Mouse (Mus musculus) neural tube, embryonic 10.5 days (tissue): ENCODE results near the gene Olfr26.
"Not testable (repeated sequence)": the region's sequence is repeated elsewhere in the genome, so short reads cannot be mapped to it uniquely, and the experiment has no call there.

ENCODE experiments used
- DNase-seq: peaks from one replicate; pipeline ENCODE4 v3.0.0-alpha.2; 2017; ENCODE audit warnings: low spot score; ENCODE audit errors: extremely low spot score

Gene Olfr26

DNA sequence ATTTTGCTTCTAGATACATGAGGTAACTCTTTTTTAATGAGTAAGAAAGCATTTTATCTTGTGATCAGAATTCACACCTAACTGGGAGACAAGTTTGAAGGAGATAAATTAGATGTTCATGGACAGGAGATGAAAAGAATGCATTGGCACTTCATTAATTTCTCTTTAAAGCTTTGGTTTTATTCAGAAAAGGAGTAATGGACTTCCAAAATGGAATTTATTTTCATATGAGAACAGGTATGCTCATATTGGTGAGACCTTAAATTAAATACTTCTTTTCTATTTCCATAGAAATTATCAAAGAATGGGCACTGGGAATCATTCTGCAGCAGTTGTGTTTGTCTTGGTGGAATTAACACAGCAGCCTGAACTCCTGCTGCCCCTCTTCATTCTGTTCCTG is at the start of gene Olfr26:
TSS of gene Olfr26 (plus strand) at position 301 of the 400 bp plus-strand sequence.
- DNase-seq = no peak

DNA sequence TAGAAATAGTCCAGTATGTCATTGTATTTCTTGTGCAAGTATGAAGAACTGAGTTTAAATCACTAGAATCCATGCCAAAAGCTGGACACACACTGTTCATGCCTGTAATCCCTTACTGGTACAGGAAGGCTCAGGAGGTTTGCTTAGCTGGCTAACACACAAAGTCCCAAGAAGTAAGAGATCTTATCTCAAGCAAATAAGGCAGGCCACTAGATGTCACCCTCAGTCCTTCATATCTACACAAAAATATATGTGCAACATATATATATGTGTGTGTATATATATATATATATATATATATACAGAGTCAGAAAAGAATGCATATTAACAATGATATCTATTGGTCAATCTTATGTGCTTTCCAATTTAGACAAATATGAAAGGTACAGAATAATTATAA is 49.2 kb upstream of the Olfr26 start:
- no peak for DNase-seq

DNA sequence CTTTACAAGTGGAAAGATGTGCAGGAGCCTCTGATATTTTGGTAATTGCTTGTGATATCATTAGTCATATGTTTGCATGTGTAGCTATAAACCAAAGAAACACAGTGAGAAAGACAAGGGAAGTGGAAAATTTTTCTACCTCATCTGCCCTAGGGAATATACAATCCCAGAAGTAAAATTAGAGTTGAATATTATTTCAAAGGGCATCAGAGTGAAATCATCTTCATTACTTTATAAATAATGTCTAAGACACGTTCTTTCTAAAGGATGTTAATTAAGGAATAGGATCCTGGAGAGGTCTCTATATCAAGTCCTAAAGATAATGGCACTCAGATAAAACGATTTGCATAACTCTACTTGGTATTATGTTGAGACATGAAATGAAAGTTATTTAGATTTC is 40.5 kb upstream of the Olfr26 start, which contains the start of gene Olfr922:
TSS of gene Olfr922 (plus strand) at position 301 of the 400 bp plus-strand sequence.
- DNase-seq = no peak

DNA sequence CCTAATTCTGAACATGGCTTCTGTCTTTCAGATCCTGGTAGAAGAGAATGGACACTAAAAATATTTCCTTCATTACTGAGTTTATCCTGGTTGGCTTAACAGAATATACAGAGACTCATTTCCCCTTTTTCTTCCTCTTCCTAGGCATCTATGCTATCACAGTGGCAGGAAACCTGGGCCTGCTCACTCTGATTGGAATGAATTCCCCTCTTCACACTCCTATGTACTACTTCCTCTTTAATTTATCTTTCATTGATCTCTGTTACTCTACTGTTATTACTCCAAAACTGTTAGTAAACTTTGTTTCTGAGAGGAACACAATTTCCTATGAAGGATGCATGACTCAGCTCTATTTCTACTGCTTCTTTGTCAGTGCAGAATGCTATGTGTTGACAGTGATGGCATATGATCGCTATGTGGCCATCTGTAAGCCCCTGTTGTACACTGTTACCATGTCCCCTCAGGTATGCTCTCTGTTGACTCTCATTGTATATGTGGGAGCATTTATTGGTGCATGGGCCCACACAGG is 39.3 kb upstream of the Olfr26 start:
- DNase-seq = no peak

DNA sequence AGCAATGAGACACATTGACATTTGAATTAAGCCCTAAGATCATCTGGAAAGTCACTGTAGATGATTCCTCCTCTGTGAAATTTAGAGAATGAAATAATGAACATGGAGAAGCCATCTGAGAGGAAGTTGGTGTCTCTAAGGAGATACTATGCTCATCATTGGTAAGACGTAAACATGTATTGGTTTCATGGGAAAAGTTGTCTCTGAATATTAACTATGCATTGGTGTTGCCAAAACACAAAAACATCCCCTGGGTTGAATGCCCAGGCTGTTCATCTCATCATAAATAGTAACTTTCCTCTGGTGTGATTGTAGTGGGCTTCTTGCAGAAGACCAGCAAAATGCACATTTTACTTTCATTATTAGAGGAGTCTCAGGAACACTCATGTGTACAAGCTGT is 28.6 kb upstream of the Olfr26 start, which contains the start of gene Olfr923:
TSS of gene Olfr923 (plus strand) at position 301 of the 400 bp plus-strand sequence.
- no peak for DNase-seq

- DNase-seq = no peak
Observed at GRCm38 (mm10) chr9:38833027-38833426, 21.8 kb upstream of the Olfr26 start.

- no peak for DNase-seq
Observed at GRCm38 (mm10) chr9:38844149-38844548, 10.7 kb upstream of the Olfr26 start, which contains the start of gene Olfr924. Gene Olfr924 (plus strand): TSS chr9:38844449.

DNA sequence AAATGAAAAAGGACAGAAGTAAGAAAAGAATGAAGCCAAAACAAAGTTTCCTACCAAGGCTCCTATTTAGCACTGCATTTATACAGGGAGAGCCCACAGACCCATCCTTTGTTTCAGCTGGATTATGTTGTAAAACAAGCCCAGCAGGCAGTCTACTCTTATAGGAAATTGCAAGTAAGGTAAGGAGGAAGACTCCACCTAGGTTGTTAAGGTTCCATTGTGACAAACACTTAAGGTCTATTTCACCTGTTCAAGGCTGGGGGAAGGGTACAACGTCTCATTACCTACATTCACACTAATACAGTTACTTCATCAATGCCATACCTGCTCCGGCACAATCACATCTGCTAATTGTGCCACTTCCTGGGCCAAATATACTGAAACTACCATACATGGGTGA is 20.0 kb downstream of the Olfr26 start:
- DNase-seq = not testable (repeated sequence)

DNA sequence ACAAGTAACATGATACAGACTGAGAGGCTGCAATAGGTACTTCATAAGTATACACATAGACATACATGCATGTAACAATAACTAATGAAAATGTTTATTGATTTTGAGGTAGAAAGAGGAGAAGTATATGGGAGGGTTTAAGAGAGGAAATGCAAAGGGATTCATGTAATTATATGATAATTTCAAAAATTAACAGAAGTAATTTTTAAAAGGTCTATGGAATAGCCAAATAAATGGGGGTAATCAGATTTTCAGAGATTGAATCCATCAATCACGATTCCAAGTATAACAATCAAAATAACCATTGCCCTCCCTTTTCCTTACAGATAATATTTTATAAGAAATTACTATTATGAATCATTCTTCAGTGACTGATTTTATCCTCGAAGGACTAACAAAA is 22.0 kb downstream of the Olfr26 start, which contains the start of gene Olfr926:
TSS of gene Olfr926 (plus strand) at position 301 of the 400 bp plus-strand sequence.
- DNase-seq = no peak
